Mouse (Mus musculus) intestine, embryonic 14.5 days (tissue): Measurements from ENCODE around the gene Phf23. TPM values are rescaled to one million over a fixed set of nuclear protein-coding genes. Genes with fewer than 3 reads are reported as not detected.

Experiments
- ATAC-seq: fragments of 200-750 bp; cut with Nextera tagmentation; replicated peaks from 2 replicates; pipeline ENCODE4 v1.8.0; 2017; ENCODE audit warnings: low read depth, moderate number of reproducible peaks, moderate TSS enrichment, moderate library complexity; ENCODE audit not compliant: low FRiP score, low TSS enrichment
- DNase-seq: peaks from one replicate; pipeline ENCODE4 v3.0.0-alpha.2; 2018; ENCODE audit warnings: low spot score
- H3K27ac ChIP-seq: fragments of 300-500 bp; sonication (generic); 2 replicates; pipeline ENCODE4 v1.5.1; 2014; ENCODE audit warnings: low read depth, mild to moderate bottlenecking, control low read depth
- H3K27me3 ChIP-seq: fragments of 300-500 bp; sonication (generic); replicated peaks from 2 replicates; pipeline ENCODE4 v1.6.1; 2014; ENCODE audit warnings: low read length, control low read depth; ENCODE audit not compliant: control insufficient read depth, insufficient read depth
- H3K36me3 ChIP-seq: fragments of 300-500 bp; sonication (generic); 2 replicates; pipeline ENCODE4 v1.6.1; 2014; ENCODE audit warnings: low read length, control low read depth; ENCODE audit not compliant: control insufficient read depth, insufficient read depth
- H3K4me1 ChIP-seq: fragments of 300-500 bp; sonication (generic); replicated peaks from 2 replicates; pipeline ENCODE4 v1.6.1; 2014; ENCODE audit warnings: low read length, control low read depth, mixed read lengths; ENCODE audit not compliant: control insufficient read depth, insufficient read depth
- H3K4me2 ChIP-seq: fragments of 300-500 bp; sonication (generic); 2 replicates; pipeline ENCODE4 v1.6.1; 2014; ENCODE audit warnings: low read length
- H3K4me3 ChIP-seq: fragments of 300-500 bp; sonication (generic); 2 replicates; pipeline ENCODE4 v1.5.1; 2014; ENCODE audit warnings: low read depth, low read length, control low read depth, mixed read lengths
- H3K9ac ChIP-seq: fragments of 300-500 bp; sonication (generic); 2 replicates; pipeline ENCODE4 v1.6.1; 2014; ENCODE audit warnings: mild to moderate bottlenecking, low read length
- H3K9me3 ChIP-seq: fragments of 300-500 bp; sonication (generic); 2 replicates; pipeline ENCODE4 v1.6.1; 2016; ENCODE audit warnings: low read length, control low read depth; ENCODE audit not compliant: control insufficient read depth
- WGBS: fragments of 180-500 bp; shearing (Covaris S2); extraction: QIAGEN DNeasy Blood & Tissue Kit; methylation state at CpG from one replicate; pipeline ENCODE4 v1.1.7; 2014; 5-methylcytosine and 5-hydroxymethylcytosine counted together
- polyA plus RNA-seq: library from polyadenylated mRNA; unstranded; fragments of >200 nt; fragmentation: Nextera tagmentation; extraction: Ambion mirVana; gene quantifications from 2 replicates; pipeline ENCODE4 v1.2.1, GENCODE M21; 2014

The Phf23 gene
- polyA plus RNA-seq, 1 experiment from 2014 or later, result 37.6 TPM

GRCm38 (mm10) chr11:70001159-70001558 is 5.6 kb downstream of the Phf23 start:
- Histone ChIP-seq H3K27me3 (no peaks in the 10 kb centered on the region), H3K27ac (peak overlapping the region; percentile 92), H3K9me3 (no peaks in the 10 kb centered on the region), H3K4me2 (peak overlapping the region; percentile 93), H3K9ac (peak overlapping the region; percentile 67), H3K4me1 (peaks cover 30% of the 10 kb centered on the region), H3K36me3 (peaks cover 39% of the 10 kb centered on the region), H3K4me3 (peak overlapping the region; percentile 82)
- ATAC-seq (no peak), DNase-seq (no peak)
- 10% methylated on average over 8 of the region's 8 CpGs for WGBS

DNA sequence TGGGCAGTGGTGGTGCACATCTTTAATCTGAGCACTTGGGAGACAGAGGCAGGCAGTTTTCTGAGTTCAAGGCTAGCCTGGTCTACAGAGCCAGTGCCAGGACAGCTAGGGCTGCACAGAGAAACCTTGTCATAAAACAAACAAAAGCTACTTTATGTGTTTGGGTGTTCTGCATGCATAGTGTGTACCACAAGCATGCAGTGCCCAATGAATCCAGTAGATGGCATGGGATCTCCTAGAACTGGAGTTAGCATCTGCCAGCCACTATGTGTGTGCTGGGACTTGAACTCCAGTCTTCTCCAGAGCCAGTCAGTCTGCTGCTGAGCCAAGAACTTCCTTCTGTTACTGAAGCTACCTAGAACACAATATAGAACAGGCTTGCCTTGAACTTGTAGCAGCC is 6.3 kb downstream of the Phf23 start:
- no peaks in the 10 kb centered on the region for H3K9me3 ChIP-seq
- peaks cover 46% of the 10 kb centered on the region for H3K36me3 ChIP-seq
- peaks cover 30% of the 10 kb centered on the region for H3K4me1 ChIP-seq
- H3K27me3 ChIP-seq, result no peaks in the 10 kb centered on the region
- peak overlapping the region; percentile 82 for H3K4me3 ChIP-seq
- peak overlapping the region; percentile 93 for H3K4me2 ChIP-seq
- no peak for DNase-seq
- H3K9ac ChIP-seq, result no peak overlapping the region
- ATAC-seq, result no peak
- H3K27ac ChIP-seq, result no peak overlapping the region

DNA sequence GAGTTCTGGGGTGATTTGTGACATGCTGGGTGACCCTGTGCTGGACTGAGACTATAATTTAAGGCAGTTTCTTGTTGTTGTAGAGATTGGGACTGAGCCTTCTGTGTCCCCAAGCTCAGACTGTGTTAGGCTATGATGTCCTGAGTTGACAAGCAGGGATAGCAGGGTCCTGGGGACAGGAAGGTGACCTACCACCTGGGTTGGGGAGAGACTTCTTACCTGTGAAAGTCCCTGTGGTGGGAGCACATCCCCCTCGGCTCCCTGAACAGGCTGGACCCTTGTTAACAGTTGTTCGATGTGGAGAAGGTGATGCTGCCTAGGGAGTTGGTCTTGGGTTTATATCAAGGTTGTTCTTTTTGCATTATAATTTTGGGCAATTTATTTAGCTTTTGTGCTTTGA is 6.9 kb downstream of the Phf23 start:
- WGBS, result 89% methylated on average over 2 of the region's 2 CpGs
- Histone ChIP-seq H3K4me2 (peak overlapping the region; percentile 93), H3K27ac (no peak overlapping the region), H3K9me3 (no peaks in the 10 kb centered on the region), H3K4me1 (peaks cover 29% of the 10 kb centered on the region), H3K36me3 (peaks cover 52% of the 10 kb centered on the region), H3K4me3 (peak overlapping the region; percentile 82; the same call in 1 of the 2 replicates), H3K9ac (no peak overlapping the region), H3K27me3 (no peaks in the 10 kb centered on the region)
- ATAC-seq, result no peak
- no peak for DNase-seq

DNA sequence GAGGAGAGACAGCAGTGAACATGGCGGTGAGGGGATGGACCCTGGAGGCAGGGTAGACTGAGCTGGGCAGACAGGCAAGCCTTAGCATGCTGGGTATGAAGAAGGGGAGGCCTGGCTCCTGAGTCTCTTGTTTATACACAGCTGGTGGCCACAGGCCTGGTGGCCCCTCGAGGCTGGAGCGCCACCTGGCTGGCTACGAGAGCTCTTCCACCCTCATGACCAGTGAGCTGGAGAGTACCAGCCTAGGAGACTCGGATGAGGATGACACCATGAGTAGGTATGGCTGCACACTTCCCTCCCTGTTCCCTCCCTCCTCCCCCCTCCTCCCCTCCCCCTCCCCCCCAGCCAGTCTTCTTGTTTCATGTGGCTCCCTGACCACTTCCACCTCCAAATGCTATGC is 9.9 kb downstream of the Phf23 start:
- H3K9ac ChIP-seq, result no peak overlapping the region
- H3K27me3 ChIP-seq, result no peaks in the 10 kb centered on the region
- peaks cover 18% of the 10 kb centered on the region for H3K4me1 ChIP-seq
- H3K27ac ChIP-seq, result no peak overlapping the region
- no peak for DNase-seq
- H3K36me3 ChIP-seq, result peaks cover 59% of the 10 kb centered on the region
- no peak overlapping the region for H3K4me3 ChIP-seq
- ATAC-seq, result no peak
- H3K4me2 ChIP-seq, result no peak overlapping the region
- no peaks in the 10 kb centered on the region for H3K9me3 ChIP-seq
- WGBS, result 72% methylated on average over 5 of the region's 5 CpGs

GRCm38 (mm10) chr11:70010033-70010432 is 14.5 kb downstream of the Phf23 start:
- DNase-seq (no peak), ATAC-seq (no peak)
- Histone ChIP-seq H3K27me3 (no peaks in the 10 kb centered on the region), H3K4me3 (no peak overlapping the region), H3K36me3 (peaks cover 89% of the 10 kb centered on the region), H3K4me2 (no peak overlapping the region), H3K9me3 (no peaks in the 10 kb centered on the region), H3K9ac (no peak overlapping the region), H3K4me1 (peaks cover 6% of the 10 kb centered on the region), H3K27ac (no peak overlapping the region)
- WGBS, result 90% methylated on average over 6 of the region's 6 CpGs

- Histone ChIP-seq H3K9me3 (no peaks in the 10 kb centered on the region), H3K4me2 (no peak overlapping the region), H3K4me3 (no peak overlapping the region), H3K9ac (no peak overlapping the region), H3K27ac (no peak overlapping the region), H3K27me3 (no peaks in the 10 kb centered on the region), H3K4me1 (peaks cover 6% of the 10 kb centered on the region), H3K36me3 (peaks cover 84% of the 10 kb centered on the region)
- no peak for DNase-seq
- ATAC-seq, result no peak
- WGBS, result 81% methylated on average over 12 of the region's 12 CpGs
These were observed 15.0 kb downstream of the Phf23 start for GRCm38 (mm10) chr11:70010548-70010947.

DNA sequence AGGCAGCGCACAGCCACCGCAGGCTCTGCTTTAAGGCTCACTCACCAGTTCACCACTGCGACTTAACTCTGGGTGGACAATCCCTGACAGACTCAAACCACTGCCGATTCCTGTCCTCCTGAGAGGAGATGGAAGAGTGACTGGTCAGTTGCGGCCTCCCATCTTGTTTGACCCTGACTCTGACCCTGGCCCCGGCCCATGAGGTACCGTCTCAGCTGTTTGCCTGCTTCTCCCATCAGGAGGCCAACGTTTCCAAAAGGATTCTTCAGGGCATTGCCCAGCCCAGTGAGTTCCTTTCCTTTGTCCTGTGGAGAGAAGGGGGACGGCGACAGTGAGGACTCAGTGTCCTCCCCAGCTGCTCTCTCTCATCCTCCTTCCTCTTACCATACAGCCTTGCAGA is 15.4 kb downstream of the Phf23 start:
- Histone ChIP-seq H3K27ac (no peak overlapping the region), H3K4me3 (no peak overlapping the region), H3K36me3 (peaks cover 80% of the 10 kb centered on the region), H3K27me3 (no peaks in the 10 kb centered on the region), H3K9ac (no peak overlapping the region), H3K9me3 (no peaks in the 10 kb centered on the region), H3K4me1 (peaks cover 6% of the 10 kb centered on the region), H3K4me2 (no peak overlapping the region)
- ATAC-seq (no peak), DNase-seq (no peak)
- 88% methylated on average over 10 of the region's 10 CpGs for WGBS

DNA sequence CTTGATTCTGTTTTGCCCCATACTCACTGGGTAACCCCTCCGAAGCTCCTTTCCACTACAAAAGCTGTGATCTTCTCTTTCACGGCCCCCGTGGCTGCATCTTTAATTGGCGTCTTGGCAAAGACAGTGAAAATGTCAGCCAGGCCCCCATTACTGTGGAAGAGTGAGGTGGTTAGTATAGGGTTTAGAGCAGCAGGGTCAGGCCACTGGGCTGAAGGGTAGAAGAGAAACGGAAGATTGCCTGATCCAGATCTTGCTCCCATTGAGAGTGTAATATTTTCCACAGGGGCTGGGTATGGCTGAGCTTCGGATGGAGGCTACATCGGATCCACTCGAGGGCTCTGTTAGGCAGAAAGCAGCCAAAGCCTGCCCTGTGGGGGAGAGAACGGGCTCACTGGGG is 17.4 kb downstream of the Phf23 start:
- DNase-seq (no peak), ATAC-seq (no peak)
- H3K9ac ChIP-seq, result no peak overlapping the region
- 89% methylated on average over 9 of the region's 9 CpGs for WGBS
- H3K4me2 ChIP-seq, result no peak overlapping the region
- H3K4me1 ChIP-seq, result peaks cover 13% of the 10 kb centered on the region
- H3K9me3 ChIP-seq, result no peaks in the 10 kb centered on the region
- no peak overlapping the region for H3K4me3 ChIP-seq
- no peak overlapping the region for H3K27ac ChIP-seq
- no peaks in the 10 kb centered on the region for H3K27me3 ChIP-seq
- peaks cover 60% of the 10 kb centered on the region for H3K36me3 ChIP-seq

- no peak for ATAC-seq
These were observed 17.8 kb downstream of the Phf23 start for GRCm38 (mm10) chr11:70013408-70013807.

More at GRCm38 (mm10) chr11:70013408-70013807, 17.8 kb downstream of the Phf23 start:
- H3K27ac ChIP-seq, result no peak overlapping the region
- H3K36me3 ChIP-seq, result peaks cover 55% of the 10 kb centered on the region
- H3K4me2 ChIP-seq, result no peak overlapping the region
- DNase-seq, result no peak
- H3K9me3 ChIP-seq, result no peaks in the 10 kb centered on the region
- H3K9ac ChIP-seq, result no peak overlapping the region
- H3K27me3 ChIP-seq, result no peaks in the 10 kb centered on the region
- H3K4me1 ChIP-seq, result peaks cover 16% of the 10 kb centered on the region
- H3K4me3 ChIP-seq, result no peak overlapping the region
- 80% methylated on average over 3 of the region's 3 CpGs for WGBS
